Mouse (Mus musculus) heart, postnatal 36 days (tissue): Measurements from ENCODE around the gene Adm. TPM values are rescaled to one million over a fixed set of nuclear protein-coding genes. Genes with fewer than 3 reads are reported as not detected.
A peak's percentile ranks its signal among the peaks of the same experiment; 100 is the strongest.
"Not testable (repeated sequence)": the region's sequence is repeated elsewhere in the genome, so short reads cannot be mapped to it uniquely, and the experiment has no call there.

Experiments used
- DNase-seq, 2 experiments: peaks; one replicate each; pipeline ENCODE4 v3.0.0; 2021 to 2022
- intact Hi-C: fragments of 180-260 bp; cut with DNase I; formaldehyde crosslinking; loops from one replicate; pipeline ENCODE4 v1.15.1; 2025
- total RNA-seq, 2 experiments: library from RNA; stranded (reverse); gene quantifications; 2 replicates each; pipeline ENCODE4 v1.2.3; 2021

Adm gene
- total RNA-seq: 10 to 100 TPM in 1 of 2 experiments, 1 to 10 TPM in 1; 8.3 to 10.2 TPM

DNA sequence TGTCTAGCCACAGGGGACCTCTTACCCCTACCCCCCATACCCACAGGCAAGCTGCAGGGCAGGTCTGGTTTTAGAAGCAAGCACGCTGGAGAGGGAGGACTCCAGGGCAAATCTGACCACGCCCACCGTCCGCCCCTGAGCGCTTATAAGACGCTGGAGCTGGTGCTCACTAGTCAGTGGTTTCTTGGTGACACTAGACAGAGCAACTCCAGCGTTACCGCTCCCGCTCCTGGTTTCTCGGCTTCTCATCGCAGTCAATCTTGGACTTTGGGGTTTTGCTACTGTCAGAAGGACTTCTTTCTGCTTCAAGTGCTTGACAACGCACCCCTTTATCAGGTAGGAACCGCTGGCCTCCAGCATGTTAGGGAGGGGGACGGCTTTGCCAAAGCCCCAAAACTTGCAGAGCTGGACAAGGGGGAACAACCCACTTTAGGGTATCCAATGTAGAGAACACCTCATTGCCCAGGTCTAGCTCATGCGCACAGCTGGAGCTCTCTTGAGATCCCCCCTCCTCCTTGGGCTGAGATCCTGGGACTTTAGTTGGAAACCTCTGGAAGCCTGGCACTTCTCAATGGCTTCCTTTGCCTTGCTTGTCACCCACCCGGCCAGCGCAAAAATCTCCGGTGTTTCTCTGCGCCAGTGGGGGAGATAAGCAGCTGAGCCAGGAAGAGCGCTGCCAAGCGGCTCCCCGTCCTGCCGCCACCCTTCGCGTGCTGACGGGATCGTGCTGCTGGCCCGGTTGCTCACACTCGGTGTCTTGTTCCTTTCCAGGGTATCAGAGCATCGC, at the start of gene Adm:
TSS of gene Adm (plus strand) at position 176 of the 787 bp plus-strand sequence.
- peak; percentile 86 to 87 for DNase-seq
- intact Hi-C loops: loop anchor here (2.0 kb wide), 2 partner anchors 13 to 43 kb away; partner anchors contain the start of gene Sbf2

DNA sequence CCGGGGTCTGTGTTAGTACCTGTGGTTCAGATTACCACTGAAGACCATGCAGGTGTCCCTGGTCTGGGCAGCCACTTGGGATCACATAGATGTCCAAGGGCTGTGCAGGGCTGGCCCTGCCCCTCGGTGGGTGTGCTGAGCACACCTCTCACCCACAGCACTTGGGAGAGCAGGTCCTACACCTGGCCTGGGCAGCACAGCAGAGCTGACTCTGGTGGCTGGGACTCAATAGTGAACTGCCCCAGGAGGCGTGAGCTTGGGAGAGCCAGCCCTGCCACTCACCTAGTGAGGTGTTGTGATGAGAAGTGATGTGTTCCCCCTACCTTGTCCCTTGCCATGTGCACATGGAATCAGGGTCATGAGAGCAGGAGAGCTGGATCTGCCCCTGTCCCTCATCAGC, 43.8 kb upstream of the Adm start:
- DNase-seq: no peak
- intact Hi-C loops: loop anchor here (2.0 kb wide), 1 partner anchor 45 kb away; no protein-coding TSS in a partner anchor

DNA sequence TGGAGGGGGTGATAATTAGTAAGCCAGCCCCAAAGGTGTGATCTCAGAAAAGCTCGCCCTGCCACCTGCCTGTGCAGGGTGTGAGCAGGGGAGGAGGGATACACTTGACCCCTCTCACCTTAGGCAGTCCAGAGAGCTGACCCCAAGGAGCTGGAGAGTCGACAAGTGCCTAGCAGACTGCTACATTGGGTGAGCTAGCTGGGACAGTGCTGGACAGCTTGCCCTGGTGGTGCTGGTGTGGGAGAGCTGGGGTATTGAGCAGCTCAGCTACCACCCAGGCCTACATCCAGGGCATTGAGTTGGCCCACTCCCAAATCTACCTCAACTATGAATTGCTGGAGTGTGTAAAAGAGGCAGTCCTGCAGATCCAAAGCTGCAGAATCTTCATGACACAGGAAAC, 43.3 kb upstream of the Adm start:
- intact Hi-C loops: loop anchor here (2.0 kb wide), 1 partner anchor 45 kb away; no protein-coding TSS in a partner anchor
- DNase-seq: peak in 1 of 2 experiments; percentile 26

DNA sequence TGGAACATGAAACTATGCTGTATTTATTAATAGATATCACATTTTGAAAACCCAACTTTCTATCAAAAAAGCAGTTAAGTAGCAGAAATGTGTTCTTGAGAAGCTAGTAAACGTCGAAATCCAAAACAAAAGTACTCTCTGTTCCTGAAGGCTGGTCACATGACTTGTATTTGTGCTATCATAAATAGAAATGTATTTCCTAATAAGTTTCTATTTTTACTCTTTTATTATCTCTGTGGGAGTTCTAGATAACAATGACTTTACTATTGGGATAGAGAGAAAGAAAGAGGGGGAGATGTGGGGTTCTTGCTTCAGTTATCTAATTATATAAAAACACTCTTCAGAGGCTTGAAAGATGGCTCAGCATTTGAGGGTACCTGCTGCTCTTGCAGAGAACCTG, 42.2 kb upstream of the Adm start:
- intact Hi-C loops: loop anchor here (2.0 kb wide), 1 partner anchor 44 kb away; no protein-coding TSS in a partner anchor
- DNase-seq: no peak

DNA sequence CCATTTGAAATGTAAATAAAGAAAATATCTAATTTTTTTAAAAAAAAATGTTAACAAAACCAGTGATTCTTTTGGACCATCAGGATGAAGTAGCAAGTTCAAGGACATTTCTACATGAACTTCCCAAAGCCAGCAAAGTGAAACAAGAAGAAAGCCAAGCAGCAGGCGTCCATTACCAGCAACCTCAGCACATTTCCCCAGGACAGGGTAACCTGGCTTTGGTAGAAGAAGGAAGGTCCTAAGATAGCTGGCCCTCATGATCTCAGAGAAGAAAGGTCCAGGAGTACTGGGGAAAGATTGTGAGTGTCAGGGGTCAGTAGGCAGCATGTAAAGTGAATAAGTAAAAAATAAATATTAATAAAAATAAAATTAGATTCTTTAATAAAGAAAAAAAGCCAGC, 39.7 kb upstream of the Adm start:
- DNase-seq: no peak
- intact Hi-C loops: no loop called here

DNA sequence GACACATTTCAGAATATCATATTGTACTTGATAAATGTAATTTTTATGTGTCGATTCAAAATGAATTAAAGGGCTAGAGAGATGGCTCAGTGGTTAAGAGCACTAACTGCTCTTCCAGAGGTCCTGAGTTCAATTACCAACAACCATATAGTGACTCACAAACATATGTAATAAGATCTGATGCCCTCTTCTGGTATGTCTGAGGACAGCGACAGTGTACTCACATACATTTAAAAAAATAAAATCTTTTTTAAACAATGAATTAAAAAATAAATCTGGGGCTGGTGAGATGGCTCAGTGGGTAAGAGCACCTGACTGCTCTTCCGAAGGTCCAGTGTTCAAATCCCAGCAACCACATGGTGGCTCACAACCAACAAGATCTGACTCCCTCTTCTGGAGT, 33.5 kb upstream of the Adm start:
- DNase-seq, intact Hi-C loops: not testable (repeated sequence)

DNA sequence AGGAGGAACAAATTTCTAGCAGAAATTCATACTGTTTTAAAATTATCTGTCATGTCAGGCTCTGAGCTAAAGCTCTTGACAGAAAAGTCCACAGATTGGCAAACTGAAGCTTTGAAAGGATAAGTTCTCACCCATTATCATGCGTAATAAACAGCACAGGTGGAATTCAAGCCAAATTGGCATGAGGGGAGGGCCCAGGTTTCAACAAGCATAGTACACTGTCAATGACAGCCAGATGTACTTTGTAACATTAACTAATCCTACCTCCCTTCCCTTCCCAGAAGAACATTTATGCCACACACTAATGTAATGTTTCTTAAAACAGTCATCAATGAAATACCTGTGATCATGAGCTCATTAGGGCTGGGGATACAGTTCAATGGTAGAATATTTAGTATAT, 30.3 kb upstream of the Adm start:
- no peak for DNase-seq
- intact Hi-C loops: no loop called here

DNA sequence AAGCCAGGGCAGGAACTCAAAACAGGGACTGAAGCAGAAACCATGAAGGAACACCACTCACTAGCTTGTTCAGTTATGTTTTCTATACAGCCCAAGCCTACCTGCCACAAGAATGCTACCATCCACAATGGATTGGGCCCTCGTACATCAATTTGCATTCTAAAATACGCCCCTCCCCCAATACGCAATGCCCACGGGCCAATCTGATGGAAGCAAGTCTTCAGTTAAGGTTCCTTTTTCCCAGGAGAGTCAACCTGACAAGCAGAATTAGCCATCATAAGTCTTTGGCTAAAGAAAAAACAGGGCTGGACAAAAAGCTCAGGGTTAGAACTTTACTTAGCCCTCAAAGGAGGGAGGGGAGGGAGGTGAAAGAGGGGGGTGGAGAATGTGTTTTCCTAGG, 22.0 kb upstream of the Adm start:
- intact Hi-C loops: no loop called here
- DNase-seq: no peak

DNA sequence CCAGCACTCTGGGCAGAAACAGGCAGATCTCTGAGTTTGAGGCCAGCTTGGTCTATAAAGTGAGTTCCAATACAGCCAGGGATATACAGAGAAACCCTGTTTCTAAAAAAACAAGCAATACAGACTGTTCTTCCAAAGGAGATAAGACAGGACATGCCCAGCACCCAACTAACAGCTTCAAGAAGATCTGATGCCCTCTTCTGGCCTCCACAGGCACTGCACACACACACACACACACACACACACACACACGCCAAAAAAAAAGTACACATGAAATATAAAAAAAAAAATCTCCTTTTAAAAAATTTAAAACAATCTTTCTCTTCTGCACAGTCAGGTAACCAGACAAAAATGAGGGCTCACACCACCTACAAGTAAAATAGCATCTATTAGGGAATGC, 20.6 kb upstream of the Adm start:
- intact Hi-C loops: no loop called here
- DNase-seq: no peak

DNA sequence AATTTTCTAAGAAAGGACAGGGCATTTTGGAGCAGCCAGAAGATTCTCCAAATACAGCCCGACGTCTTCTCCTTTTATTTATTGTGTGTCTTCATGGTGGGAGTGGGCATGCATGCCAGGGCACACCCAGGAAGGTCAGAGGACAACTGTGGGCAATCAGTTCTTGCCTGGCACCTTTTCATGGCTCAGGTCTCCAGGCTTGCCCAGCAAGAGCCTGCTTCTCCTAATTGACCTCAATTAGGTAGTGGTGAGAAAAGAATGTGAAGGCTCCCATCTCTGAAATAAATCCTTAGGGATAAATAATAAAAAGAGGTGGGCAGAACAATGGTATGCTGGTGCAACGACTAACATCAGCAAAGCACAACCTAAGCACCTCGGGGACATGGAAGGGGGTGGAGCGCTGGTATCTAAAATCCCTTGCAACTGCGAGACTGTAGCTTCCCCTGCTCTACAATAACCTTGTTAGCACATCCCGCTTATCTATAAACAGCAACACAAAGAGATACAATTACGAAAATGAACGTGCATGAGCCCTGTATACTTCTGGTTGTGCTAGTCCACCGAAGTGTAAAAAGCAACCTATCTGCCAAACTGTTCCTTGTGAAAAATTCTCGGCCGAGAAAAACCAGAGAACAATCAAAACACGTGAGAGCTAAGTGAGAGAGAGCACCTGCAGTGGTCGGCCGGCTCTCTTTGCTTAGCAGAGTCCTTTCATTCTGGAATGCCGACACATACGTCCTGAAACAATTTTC, 13.9 kb upstream of the Adm start:
- intact Hi-C loops: loop anchor here (2.0 kb wide), 1 partner anchor 15 kb away; no protein-coding TSS in a partner anchor
- no peak for DNase-seq

DNA sequence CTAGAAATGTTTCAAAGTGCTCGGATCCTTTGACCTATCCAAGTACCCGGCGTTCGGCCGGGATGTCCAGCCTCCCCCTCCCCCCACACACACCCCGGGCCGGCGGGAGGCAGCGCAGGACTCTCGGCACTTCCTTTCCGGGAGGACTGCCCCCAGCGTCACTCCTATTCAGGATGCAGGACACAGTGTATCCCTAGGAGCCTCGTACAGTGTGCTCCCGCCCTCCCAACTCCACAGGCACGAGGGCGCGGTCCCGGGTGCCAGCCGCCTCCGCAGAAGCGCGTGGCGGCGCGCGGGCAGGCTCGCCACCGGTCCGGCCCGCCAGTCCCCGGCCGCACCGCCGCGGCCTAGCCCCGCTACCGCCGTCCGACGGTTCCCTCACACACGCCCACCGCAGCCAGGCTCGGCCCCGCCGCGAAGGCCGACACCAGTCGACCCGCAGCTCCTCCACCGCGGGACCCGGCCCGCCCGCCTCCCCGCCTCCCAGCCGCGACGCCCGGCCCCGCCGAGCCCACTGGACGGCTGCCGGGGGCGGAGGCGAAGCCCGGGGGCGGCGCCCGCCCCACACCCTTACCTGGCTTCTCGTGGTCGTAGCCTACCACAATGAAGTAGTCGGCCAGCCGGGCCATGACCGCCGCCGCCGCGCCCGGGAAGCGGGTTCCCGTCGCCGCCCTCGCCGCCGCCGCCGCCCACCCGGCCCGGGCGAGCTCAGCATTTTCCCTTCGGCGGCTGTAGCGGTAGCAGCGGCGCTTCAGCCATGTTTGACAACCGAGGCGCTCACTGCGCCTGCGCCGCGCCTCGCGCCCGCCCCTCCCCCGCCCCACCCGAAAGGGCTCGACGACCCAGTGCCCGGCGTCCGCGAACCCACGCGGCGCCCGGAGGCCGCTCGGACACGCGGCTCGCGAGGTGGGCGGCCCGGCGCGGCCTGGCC, 13.1 kb upstream of the Adm start, which contains the start of gene Sbf2:
TSS of gene Sbf2 (minus strand) at position 790 of the 931 bp plus-strand sequence.
- DNase-seq: peak; percentile 79 to 87
- intact Hi-C loops: loop anchor here (2.0 kb wide), 1 partner anchor 14 kb away; no protein-coding TSS in a partner anchor

DNA sequence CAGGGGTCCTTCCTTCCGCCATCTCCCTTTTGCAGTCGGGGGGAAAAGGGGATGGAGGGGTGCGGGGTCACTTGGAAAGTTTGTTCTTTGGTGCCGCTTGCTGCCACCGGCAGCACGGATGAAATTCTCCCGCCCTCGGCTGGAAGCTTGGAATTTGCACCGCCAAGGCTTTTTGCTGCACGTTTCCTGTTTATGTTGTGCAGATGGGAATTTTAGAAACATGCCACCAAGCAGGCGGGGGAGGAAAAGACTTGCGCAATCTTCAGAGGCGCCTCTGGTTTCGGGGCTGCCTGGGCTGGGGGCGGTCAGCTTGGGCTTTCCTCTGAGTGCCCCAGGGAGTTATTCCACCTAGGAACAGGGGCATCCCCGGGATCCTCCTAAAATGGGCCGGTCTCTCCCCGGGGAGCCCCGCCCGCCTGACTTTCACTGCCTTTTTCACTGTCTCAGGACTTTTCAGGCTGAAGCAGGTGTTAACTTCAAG, 12.3 kb upstream of the Adm start:
- peak; percentile 67 to 80 for DNase-seq
- intact Hi-C loops: loop anchor here (2.0 kb wide), 1 partner anchor 14 kb away; no protein-coding TSS in a partner anchor

DNA sequence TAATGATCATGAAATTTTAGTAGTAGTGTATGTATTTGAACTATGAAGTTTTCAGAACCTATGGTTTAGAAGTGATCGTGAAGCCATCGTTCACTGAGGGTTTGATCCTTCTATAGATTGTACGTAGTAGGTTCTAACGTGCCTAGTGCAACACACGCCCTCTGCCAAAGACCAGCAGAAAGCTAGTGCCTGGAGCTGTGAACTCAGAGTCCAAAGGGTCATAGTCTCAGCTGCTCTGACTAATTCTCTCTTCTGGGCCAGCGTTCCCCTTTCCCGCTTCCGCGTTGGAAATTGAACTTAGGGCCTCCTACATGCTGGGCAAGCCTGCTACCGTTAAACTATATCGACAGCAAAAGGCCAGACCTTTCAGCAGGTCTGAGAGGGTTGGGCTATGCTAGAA, 11.7 kb upstream of the Adm start:
- peak in 1 of 2 experiments; percentile 18 for DNase-seq
- intact Hi-C loops: loop anchor here (2.0 kb wide), 1 partner anchor 13 kb away; no protein-coding TSS in a partner anchor

DNA sequence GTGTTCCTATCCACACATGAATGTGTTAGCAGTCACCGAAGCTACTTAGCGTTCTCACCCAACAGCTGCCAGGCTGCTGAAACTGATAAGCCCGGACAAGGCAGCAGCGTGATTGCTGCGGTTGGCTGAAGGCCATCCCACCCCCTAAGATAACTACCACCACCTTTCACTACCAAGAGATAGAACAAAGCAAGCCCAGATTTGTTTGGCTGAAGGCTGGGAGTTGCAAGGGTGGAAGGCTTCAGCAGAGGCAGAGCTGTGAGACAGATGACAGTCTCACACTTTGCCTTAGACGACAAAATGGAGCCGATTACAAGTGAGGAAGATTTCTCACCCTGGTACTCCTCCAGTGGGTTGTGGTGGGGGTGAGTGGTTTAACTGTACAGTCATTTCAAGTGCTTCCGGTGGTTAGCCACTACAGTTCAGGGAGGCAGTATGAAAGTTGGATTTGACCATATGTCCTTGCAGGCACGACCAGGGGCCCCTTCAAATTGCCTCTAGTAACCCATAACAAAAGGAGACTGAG, 8.3 kb upstream of the Adm start:
- DNase-seq: peak; percentile 27 to 46
- intact Hi-C loops: no loop called here

DNA sequence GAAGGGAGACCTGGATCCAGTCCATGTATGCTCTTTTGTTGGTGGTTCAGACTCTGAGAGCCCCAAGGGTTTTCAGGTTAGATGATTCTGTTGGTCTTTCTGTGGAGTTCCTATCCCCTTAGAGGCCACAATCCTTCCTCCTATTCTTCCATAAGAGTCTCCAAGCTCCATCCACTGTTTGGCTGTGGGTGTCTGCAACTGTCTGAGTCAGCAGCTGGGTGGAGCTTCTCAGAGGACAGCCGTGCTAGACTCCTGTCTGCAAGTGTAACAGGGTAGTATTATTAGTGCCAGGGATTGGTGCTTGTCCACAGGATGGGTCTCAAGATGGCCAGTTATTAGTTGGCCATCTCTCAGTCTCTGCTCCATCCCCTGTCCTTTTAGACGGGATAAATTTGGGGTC, 3.4 kb upstream of the Adm start:
- intact Hi-C loops: no loop called here
- no peak for DNase-seq

DNA sequence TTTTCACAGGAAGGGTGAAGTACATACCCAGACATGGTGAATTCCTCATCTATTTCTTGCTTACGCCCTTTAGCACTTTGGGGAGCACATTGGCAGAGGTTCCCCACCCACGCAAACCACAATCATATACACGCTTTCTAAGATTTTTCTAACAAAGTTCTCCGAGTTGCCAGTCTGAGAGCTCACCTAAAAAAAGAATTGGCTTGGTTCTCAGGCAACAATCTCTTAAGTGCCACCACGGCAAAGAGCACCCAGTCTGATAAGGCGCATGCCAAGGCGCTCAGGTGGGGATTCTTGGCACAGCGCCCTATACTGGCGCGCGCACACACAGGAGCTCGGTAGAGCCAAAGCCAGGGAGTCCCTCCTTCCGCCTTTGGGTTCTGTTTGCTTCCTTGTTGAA, 2.5 kb upstream of the Adm start:
- intact Hi-C loops: no loop called here
- DNase-seq: no peak

DNA sequence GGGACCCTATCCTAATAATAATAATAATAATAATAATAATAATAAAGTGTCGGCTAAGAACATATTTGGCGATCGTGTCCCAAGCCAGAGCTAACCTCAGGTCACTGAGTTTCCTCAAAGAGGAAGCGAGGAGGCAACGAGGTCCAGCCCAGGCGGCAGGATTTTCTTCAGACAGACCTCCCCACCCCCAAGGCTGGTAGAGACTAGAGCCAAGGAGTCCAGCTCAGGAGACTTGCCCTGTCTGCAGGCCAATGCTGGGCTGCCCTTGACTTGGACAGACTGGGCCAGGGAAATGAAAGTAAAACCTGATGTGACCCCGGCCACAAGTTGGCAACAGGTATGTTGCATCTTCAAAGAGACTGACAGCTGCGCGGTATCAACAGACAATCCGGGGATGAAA, 2.0 kb upstream of the Adm start:
- intact Hi-C loops: no loop called here
- no peak for DNase-seq

DNA sequence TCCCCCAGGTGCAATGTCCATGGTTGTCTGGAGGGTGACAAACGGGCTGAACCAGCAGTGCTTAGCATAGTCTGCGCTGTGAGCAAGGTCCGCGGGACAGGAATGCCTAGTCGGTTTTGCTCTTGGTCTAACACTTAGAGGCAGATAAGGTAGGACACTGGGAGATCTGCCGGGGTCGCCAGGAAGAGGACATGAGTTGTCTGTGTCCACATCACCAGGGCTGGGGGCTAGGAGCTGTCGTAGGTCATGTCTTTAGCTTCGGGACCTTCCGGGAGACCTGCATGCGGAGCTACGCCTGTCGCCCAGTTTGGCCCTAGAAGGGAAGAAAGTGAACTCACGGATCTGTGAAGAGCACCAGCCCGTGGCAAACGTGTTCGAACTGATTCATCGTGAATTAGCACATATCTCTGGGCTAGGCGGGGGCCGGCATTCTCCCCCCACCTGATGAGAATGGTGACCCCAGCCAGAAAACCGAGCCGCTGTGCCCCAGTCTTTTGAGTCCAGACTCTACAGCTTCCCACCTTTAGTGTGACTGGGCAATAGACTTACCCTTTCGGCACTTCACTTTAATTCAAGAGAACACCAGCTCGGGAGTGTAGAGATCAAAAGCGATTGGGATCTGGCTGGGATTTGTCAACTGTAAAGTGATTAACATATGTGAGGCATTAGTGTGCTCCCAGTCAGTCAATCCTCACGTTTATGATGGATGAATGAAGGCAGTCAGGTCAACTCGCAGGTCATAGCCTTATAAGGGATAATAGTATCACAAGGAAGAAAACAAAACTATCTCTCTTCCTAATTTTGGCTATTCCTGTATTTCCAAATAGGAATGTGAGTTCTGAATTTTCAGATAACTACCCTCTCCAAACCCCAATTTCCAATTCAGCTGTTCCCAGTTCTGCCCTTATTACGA, 1.0 kb upstream of the Adm start:
- intact Hi-C loops: no loop called here

DNA sequence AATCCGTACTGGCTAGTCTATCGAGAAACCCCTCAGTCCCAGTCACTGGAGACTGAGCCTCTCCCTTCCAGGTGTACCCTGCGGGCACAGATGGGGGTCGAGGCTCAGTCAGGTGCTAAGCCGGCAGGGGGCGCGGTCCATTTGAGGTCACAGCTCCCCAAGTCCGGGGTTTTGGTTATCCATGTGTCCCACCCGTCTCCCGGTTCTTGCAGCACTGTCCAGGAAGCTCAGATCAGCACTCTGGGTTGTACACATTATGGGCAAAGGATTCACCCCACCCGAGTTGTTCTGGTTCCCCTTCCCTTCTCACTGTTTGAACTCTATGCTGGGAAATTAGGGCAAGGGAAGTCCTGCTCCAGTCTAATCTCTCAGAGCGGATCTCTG, 370 bp upstream of the Adm start:
- peak in 1 of 2 experiments; percentile 35 for DNase-seq

More for the DNA sequence above, 1.0 kb upstream of the Adm start:
- no peak for DNase-seq

More for the DNA sequence above, 370 bp upstream of the Adm start:
- intact Hi-C loops: no loop called here
